Mouse (Mus musculus) bone marrow macrophage, adult 2 months (primary cell): ENCODE measurements around the gene Rbbp5.

ENCODE experiments used
- CTCF ChIP-seq: IDR thresholded peaks from 2 replicates; pipeline ENCODE4 v1.5.1; 2012; ENCODE audit warnings: low read depth, mild to moderate bottlenecking, low read length, moderate library complexity
- POLR2A ChIP-seq: IDR thresholded peaks from 2 replicates; pipeline ENCODE4 v1.6.1; 2012; ENCODE audit warnings: mild to moderate bottlenecking, low read depth, low read length, borderline replicate concordance

GRCm38 (mm10) chr1:132511521-132511920, 34.4 kb downstream of the Rbbp5 start:
- no peak for TF ChIP-seq CTCF
- no peak for TF ChIP-seq POLR2A
